Mouse (Mus musculus): Measurements from ENCODE around the gene Tmem125.

DNA sequence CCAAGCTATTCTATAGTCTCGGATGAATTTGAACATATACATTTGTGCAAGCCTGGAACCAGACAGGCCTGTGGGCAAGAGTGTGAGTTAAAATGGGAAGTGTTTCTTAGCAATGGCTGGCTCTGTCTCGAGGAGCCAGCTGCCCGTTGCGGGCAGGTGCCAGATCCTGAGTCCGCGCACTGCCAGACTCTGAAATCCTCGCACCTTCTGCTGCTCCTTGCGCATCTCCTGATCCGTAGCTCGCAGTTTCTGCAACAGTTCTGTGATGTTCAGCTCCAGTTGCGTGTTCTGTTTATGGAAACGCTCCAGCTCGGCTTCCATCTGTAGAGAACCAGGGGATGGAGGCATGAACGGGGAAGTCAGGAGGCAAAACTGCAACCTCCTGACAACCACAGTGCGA is 27.6 kb upstream of the Tmem125 start:
- TF ChIP-seq CTCF (IDR thresholded peaks at IDR 0.05; ENCODE audit: control insufficient read depth, insufficient read depth, low read length): no peak
- no peak for TF ChIP-seq POLR2A (IDR thresholded peaks at IDR 0.05; ENCODE audit: borderline replicate concordance, control insufficient read depth, low read depth, low read length)
